Mouse (Mus musculus): ENCODE results near the gene Lmnb2. TPM values are rescaled to one million over a fixed set of nuclear protein-coding genes. Genes with fewer than 3 reads are reported as not detected.
A peak's percentile ranks its signal among the peaks of the same experiment; 100 is the strongest.

Gene Lmnb2
- 23.6 and 24.5 TPM in 2 replicates for polyA plus RNA-seq (2012; rRNA removed)

GRCm38 (mm10) chr10:80917779-80918434 lies at the start of gene Lmnb2:
Gene Lmnb2 (minus strand): TSS chr10:80918245.
- TF ChIP-seq POLR2A (IDR thresholded peaks at IDR 0.05; ENCODE audit: extremely low read depth, insufficient read depth, low read length) = 0 out of 2 replicates have a peak, but pooled peaks have one; percentile 17
- TF ChIP-seq CTCF (IDR thresholded peaks at IDR 0.05; ENCODE audit: extremely low read depth, insufficient read depth, low read length) = no peak
- H3K4me1 ChIP-seq (ENCODE audit: control insufficient read depth, insufficient read depth, low read length) = no peaks in the 10 kb centered on the region
- no peak within 1 kb of the TSS for H3K27ac ChIP-seq (ENCODE audit: insufficient read depth, low read length)
- peak within 1 kb of the TSS; percentile 77 for H3K4me3 ChIP-seq (ENCODE audit: insufficient read depth, low read length)

- TF ChIP-seq POLR2A (IDR thresholded peaks at IDR 0.05; ENCODE audit: extremely low read depth, insufficient read depth, low read length) (no peak), CTCF (IDR thresholded peaks at IDR 0.05; ENCODE audit: extremely low read depth, insufficient read depth, low read length) (no peak)
- H3K4me1 ChIP-seq (ENCODE audit: control insufficient read depth, insufficient read depth, low read length) = no peaks in the 10 kb centered on the region
- H3K4me3 ChIP-seq (ENCODE audit: insufficient read depth, low read length) = no peak overlapping the region
- H3K27ac ChIP-seq (ENCODE audit: insufficient read depth, low read length) = no peak overlapping the region
Measured at GRCm38 (mm10) chr10:80967101-80967656, 49.1 kb upstream of the Lmnb2 start.

GRCm38 (mm10) chr10:80966296-80966695 lies 48.3 kb upstream of the Lmnb2 start:
- Histone ChIP-seq H3K4me1 (ENCODE audit: control insufficient read depth, insufficient read depth, low read length) (no peaks in the 10 kb centered on the region), H3K4me3 (ENCODE audit: insufficient read depth, low read length) (no peak overlapping the region), H3K27ac (ENCODE audit: insufficient read depth, low read length) (no peak overlapping the region)
- TF ChIP-seq POLR2A (IDR thresholded peaks at IDR 0.05; ENCODE audit: extremely low read depth, insufficient read depth, low read length) (no peak), CTCF (IDR thresholded peaks at IDR 0.05; ENCODE audit: extremely low read depth, insufficient read depth, low read length) (no peak)

- Histone ChIP-seq H3K4me3 (ENCODE audit: insufficient read depth, low read length) (no peak overlapping the region), H3K4me1 (ENCODE audit: control insufficient read depth, insufficient read depth, low read length) (no peaks in the 10 kb centered on the region), H3K27ac (ENCODE audit: insufficient read depth, low read length) (0 out of 2 replicates have a peak overlapping the region, but pooled peaks have one; percentile 30)
- TF ChIP-seq CTCF (IDR thresholded peaks at IDR 0.05; ENCODE audit: extremely low read depth, insufficient read depth, low read length) (no peak), POLR2A (IDR thresholded peaks at IDR 0.05; ENCODE audit: extremely low read depth, insufficient read depth, low read length) (no peak)
Measured at GRCm38 (mm10) chr10:80963031-80963975, 45.3 kb upstream of the Lmnb2 start.

- TF ChIP-seq CTCF (IDR thresholded peaks at IDR 0.05; ENCODE audit: extremely low read depth, insufficient read depth, low read length) (no peak), POLR2A (IDR thresholded peaks at IDR 0.05; ENCODE audit: extremely low read depth, insufficient read depth, low read length) (no peak)
- no peaks in the 10 kb centered on the region for H3K4me1 ChIP-seq (ENCODE audit: control insufficient read depth, insufficient read depth, low read length)
- H3K4me3 ChIP-seq (ENCODE audit: insufficient read depth, low read length) = no peak overlapping the region
- no peak overlapping the region for H3K27ac ChIP-seq (ENCODE audit: insufficient read depth, low read length)
Measured at GRCm38 (mm10) chr10:80962585-80962984, 44.5 kb upstream of the Lmnb2 start.

GRCm38 (mm10) chr10:80962051-80962472 lies 44.0 kb upstream of the Lmnb2 start:
- no peak overlapping the region for H3K4me3 ChIP-seq (ENCODE audit: insufficient read depth, low read length)
- H3K4me1 ChIP-seq (ENCODE audit: control insufficient read depth, insufficient read depth, low read length) = no peaks in the 10 kb centered on the region
- no peak for TF ChIP-seq POLR2A (IDR thresholded peaks at IDR 0.05; ENCODE audit: extremely low read depth, insufficient read depth, low read length)
- no peak for TF ChIP-seq CTCF (IDR thresholded peaks at IDR 0.05; ENCODE audit: extremely low read depth, insufficient read depth, low read length)
- no peak overlapping the region for H3K27ac ChIP-seq (ENCODE audit: insufficient read depth, low read length)

- TF ChIP-seq POLR2A (IDR thresholded peaks at IDR 0.05; ENCODE audit: extremely low read depth, insufficient read depth, low read length) (no peak), CTCF (IDR thresholded peaks at IDR 0.05; ENCODE audit: extremely low read depth, insufficient read depth, low read length) (no peak)
- Histone ChIP-seq H3K4me3 (ENCODE audit: insufficient read depth, low read length) (no peak overlapping the region), H3K27ac (ENCODE audit: insufficient read depth, low read length) (no peak overlapping the region), H3K4me1 (ENCODE audit: control insufficient read depth, insufficient read depth, low read length) (no peaks in the 10 kb centered on the region)
Measured at GRCm38 (mm10) chr10:80960551-80961508, 42.8 kb upstream of the Lmnb2 start.

GRCm38 (mm10) chr10:80958979-80959637 lies 41.1 kb upstream of the Lmnb2 start:
- no peak for TF ChIP-seq POLR2A (IDR thresholded peaks at IDR 0.05; ENCODE audit: extremely low read depth, insufficient read depth, low read length)
- no peak for TF ChIP-seq CTCF (IDR thresholded peaks at IDR 0.05; ENCODE audit: extremely low read depth, insufficient read depth, low read length)
- H3K4me1 ChIP-seq (ENCODE audit: control insufficient read depth, insufficient read depth, low read length) = no peaks in the 10 kb centered on the region
- H3K4me3 ChIP-seq (ENCODE audit: insufficient read depth, low read length) = no peak overlapping the region
- H3K27ac ChIP-seq (ENCODE audit: insufficient read depth, low read length) = no peak overlapping the region
